Mouse (Mus musculus) MN1 (cell line): Measurements from ENCODE around the gene Gbgt1.
A peak's percentile ranks its signal among the peaks of the same experiment; 100 is the strongest.
"Not testable (repeated sequence)": the region's sequence is repeated elsewhere in the genome, so short reads cannot be mapped to it uniquely, and the experiment has no call there.

ENCODE experiments used
- DNase-seq: peaks from one replicate; pipeline ENCODE4 v3.0.0-alpha.2; 2016; ENCODE audit warnings: low spot score

Gene Gbgt1

DNA sequence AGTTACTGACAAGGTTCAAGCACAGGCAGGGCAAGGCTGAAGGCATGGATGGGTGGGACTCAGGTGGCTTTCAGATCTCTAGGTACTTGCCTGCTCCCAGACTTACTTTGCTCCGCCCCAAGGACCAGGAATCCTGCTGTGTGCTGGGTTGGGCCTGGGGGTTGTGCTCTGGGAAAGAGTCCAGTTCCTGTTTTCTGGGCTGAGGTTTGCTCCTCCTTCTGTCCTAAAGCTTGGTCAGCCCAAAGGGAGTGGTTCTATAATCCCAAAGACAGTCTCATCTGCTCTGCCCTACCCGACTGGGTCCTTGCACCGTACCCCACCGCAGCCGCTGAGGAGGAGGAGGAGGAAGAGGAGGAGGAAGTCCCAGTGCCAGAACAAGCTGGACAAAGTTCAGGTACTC, at the start of gene Gbgt1:
Gene Gbgt1 (plus strand): TSS at position 221 of the 400 bp plus-strand sequence.
- no peak for DNase-seq

- DNase-seq, result no peak
Observed at GRCm38 (mm10) chr2:28447315-28447670, 49.4 kb upstream of the Gbgt1 start.

DNA sequence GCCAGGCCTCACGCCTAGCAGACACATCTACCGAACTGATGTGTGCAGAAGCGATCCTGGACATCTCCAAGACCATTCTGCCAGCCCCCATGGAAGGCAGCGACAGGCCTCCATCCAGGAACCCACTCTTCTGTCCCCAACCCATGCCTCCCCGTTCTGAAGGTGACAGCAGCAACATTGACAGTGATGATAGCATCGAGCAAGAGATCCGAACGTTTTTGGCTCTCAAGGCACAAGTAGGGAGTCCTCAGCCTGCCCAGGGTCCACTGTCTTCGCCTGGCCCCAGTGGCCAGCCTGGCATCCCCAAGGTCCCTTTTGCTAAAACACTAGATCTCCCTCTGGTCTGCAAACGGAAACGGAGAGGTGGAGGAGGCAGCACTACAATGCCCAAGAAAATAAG, 45.0 kb upstream of the Gbgt1 start:
- no peak for DNase-seq

DNA sequence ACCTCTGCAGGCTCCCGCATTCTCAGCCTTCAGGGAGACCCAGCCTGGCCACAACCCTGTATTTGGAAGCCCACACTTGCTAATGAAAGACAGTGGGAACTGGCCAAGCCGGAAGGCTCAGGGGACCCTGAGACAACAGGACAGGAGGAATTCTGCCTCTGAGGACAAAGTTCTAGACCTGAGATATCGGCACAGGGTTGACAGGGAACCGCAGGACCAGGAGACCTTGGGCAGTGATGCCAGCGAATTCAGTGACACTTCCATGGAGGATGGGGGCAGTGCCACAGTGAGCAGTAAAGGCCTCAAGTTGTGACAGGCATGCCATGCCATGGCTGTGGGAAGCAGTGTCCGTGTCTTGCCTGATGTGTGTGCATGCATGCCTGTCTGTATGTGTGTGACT, 43.2 kb upstream of the Gbgt1 start:
- DNase-seq, result no peak

DNA sequence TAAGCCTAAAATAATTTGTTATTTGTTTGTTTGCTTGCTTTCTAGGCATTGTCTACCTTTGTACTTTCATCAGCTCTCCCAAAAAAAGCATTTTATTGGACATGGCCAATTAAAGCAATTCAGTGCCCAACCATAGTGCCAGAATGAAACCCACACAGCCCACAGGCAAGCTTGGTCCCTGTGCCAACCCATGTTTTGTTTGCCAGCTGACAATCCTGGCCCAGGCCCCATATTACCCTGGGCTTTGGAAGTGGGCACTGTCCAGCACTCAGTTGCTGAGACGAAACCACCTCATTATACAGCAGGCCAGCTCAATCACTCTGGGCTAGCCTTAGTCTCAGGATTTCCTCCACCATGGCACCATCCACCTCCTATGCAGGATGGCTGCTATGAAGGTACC, 40.1 kb upstream of the Gbgt1 start:
- DNase-seq, result no peak

DNA sequence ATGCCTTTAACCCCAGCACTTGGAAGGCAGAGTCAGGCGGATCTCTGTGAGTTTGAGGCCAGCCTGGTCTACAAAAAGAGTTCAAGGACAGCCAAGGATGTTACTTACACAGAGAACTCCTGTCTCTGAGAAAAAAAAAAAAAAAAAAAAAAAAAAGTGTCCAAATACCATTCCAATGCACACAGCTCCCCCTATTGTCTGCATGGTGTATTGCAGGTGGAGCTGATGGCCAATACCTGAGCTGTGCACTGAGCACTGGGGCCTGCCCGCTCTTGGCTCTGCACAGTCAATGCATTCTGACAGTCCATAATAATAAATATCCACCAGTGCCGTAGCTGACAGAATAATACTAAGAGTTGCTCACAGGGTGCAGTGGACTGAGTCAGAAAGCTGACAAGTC, 32.8 kb upstream of the Gbgt1 start:
- peak; percentile 68 for DNase-seq

- DNase-seq, result peak; percentile 64
Observed at GRCm38 (mm10) chr2:28464919-28465318, 31.8 kb upstream of the Gbgt1 start.

DNA sequence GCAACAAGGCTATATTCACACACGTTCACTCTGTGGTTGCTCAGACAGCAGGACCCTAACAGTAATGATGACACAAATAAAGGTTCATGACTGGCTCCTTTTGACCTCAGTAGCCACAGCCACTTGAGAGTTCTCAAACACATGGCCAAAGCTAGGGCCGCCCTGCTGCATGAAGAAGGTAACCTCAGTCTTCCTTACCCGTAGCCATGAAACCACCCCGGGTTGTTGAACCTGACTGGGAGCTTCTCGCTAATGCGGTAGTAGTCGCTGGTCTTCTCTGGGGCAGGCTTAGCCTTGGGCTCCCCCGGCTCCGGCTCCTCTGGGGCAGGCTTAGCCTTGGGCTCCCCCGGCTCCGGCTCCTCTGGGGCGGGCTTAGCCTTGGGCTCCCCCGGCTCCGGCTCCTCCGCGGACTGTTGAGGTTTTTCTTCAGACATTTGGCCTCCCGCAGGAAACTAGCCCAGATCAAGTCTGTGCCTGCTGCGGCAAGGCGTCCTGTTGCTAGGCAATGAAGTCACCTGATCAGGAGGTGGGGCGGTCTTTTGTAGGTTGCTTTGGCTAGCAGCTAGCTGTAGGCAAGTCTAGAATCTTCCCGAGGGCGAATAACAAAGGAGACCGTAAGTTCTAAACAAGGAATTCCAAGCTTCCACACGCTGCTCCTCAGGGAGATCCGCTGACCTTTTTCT, 30.7 kb upstream of the Gbgt1 start, which contains the start of gene 1700007K13Rik:
Gene 1700007K13Rik (minus strand): TSS at position 497 of the 683 bp plus-strand sequence.
- DNase-seq, result peak; percentile 80

DNA sequence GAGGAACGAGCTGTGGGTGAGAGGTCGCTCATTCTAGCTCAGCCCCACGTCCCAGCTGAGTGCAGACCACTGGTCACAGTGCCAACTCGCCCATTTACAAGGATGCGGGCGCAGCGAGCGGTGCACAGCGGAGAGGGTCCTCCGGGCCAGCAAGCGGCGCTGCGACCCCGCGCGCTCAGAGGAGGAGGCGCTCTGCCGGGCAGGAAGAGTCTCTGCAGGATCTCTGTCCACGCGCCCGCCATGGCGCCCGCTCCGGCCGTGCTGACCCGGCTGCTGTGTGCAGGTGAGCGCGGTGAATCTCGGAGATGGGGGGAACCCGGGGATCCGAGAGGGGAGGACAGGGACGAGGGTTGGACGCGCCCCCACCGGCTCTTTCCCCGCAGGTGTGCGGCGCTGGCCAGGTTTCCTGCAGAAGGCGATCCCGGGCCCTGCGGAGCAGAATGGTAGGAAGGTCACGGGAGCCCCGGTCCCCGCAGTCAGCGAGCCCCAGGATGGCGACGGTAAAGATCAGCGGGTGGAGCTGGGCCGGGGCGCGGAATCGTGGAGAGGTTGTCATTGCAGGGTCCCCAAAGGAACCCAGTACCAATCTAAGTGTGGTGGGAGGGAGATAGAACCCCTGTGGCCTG, 28.7 kb upstream of the Gbgt1 start, which contains the start of gene Mrps2:
Gene Mrps2 (plus strand): TSS at position 207 of the 626 bp plus-strand sequence.
- DNase-seq, result peak; percentile 87

- peak; percentile 19 for DNase-seq
Observed at GRCm38 (mm10) chr2:28468486-28469225, 28.0 kb upstream of the Gbgt1 start.

- no peak for DNase-seq
Observed at GRCm38 (mm10) chr2:28469461-28469860, 27.2 kb upstream of the Gbgt1 start.

DNA sequence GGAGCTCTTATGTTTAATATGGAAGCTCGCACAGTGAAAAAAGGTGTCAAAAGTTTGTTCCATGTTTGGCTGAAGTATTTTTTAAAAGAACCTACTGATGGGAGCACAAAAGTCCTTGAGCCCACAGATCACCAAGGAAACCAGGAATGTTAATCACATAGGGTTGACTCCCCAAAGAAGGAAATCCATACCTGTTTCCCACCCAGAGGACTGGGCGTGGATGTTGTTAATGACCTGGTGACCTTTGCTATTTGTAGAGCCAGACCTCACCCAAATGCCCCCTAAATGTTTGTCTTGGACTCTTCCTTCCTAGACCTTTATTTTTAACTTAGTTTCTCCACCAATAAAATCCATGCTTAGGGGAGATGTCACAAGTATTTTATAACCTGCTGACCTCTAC, 26.1 kb upstream of the Gbgt1 start:
- DNase-seq, result no peak

- DNase-seq, result not testable (repeated sequence)
Observed at GRCm38 (mm10) chr2:28472011-28472410, 24.7 kb upstream of the Gbgt1 start.

GRCm38 (mm10) chr2:28477993-28478392, 18.7 kb upstream of the Gbgt1 start:
- not testable (repeated sequence) for DNase-seq

DNA sequence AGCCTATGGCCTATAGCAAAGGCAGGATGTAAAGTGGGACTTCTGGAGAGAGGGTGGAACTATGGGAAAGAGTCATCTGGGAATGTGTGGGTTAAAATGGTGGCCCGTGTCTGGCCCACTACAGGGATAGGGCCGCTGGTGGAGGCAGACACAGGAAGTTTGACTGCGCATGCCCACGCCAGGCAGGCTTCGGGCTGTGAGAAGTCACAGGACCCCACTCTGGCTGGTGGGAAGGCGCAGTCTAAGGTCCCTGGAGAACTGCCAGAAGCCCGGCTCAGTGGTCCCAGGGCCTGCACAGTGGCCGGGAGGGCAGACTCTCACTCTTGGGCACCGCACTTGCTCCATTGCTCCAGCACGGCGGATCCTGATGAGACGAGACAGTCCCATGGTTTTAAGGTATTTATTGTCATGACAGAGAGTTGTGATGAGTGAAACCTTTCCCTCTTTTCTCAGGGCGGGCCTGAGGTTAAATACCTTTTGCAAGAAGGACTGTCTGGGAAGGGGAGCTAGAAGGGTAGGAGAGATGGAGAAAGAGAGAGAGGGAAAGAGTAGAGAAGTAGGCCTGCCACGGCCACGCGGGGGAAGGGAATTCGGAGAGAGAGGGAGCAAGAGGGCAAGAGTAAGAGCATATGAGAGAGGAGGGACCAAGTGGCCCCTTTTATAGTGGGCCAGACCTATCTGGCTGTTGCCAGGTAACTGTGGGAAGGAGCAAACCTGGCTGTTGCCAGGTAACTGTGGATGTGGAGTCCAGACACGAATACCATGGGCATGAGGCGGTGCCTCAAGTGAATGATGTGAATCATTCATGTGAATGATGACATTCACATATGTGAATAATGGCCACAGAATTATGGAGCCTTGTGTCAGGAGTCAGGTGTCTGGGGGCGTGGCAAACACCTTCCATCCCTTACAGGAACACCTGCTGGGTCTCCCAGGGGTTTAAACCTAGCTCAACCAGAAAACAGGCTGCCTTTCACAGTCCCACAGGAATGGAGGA, 17.2 kb upstream of the Gbgt1 start:
- no peak for DNase-seq

GRCm38 (mm10) chr2:28483861-28484260, 12.8 kb upstream of the Gbgt1 start:
- no peak for DNase-seq

DNA sequence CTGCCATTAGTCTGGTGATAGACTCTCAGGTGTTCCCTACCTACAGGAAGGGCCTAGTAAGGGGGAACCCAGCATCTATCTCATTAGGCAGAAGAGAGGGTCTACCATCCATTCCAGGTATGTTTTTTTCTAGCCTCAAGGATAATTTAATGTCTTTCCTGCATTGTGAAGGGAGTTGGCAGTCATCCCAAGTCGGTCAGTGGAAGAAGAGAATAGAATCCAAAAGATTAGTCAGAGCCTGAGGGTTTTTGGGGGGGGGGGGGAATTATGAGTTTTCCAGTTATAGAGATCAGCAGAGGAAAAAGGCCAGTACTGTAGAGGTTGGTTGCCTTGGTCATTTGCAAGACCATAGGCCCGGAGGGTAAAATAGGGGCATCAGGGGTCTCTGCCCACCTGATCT, 2.2 kb upstream of the Gbgt1 start:
- no peak for DNase-seq

DNA sequence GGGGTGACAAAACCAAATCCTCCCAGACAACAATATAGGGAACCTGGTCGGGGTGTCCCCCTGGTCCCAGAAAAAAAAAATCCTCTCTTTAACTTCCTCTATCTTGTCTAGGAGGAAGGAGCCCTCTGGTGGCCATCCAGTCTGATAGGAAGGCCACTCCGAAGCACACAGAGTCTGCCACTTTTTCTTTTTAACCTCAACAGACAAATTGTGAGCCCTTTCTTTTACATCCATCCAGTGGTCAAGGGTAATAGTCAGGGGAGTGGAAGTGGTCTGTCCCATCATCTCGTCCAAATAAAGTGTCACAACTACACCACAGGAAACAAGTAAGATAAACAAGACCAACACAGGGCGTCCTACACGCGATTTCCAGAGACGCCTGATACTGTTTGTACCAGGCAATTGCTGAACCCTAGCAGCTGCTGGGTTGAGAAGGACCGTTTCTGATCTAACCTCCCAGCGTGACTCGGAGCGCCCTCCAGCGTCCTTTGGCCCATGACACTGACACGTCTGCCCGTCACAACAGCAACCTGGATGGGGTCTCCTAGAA, 1.4 kb upstream of the Gbgt1 start:
- DNase-seq, result no peak

DNA sequence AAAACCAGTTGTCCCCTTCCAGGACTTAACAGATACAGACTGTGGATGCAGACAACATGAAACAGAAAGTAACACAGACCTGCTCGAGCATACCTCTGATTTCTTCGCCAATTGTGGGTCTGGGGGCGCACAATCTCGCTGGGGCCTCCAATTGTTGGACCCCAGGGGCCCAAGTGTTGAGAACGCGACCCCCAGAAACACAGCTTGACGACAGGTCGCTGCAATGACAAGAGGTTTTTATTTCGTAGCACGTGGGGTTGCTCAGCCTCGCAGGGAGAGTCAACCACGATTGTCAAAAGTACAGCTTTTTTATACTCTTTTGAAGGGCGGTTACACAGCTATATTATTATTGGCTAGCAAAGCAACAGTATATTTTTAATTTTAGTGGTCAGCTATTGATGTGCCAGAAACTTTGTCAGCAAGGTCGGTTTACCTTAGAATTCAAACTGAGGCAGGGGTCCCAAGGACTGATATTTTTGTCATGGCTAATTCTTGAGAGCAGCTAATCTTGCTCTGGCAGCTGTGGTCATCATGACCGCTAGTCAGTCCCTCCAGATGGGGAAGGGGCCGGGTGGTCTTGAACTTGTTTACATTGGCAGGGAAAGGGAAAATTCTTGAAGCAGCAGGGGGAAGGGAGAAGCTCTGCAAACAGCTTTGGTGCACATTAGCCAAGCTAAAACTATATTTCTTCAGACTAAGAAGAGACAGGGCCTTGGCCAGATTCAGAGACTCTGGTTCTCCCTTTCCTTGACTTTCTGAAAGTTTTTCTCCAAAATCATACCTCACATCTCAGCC, 693 bp upstream of the Gbgt1 start:
- no peak for DNase-seq

- DNase-seq, result no peak
Observed at GRCm38 (mm10) chr2:28497561-28497960, 870 bp downstream of the Gbgt1 start.

GRCm38 (mm10) chr2:28498431-28498830, 1.7 kb downstream of the Gbgt1 start:
- DNase-seq, result no peak
